Mouse (Mus musculus): ENCODE measurements at regions not wholly inside any gene's neighbourhood (a gene's known extent, or its start where the extent isn't known, plus 50 kb on each side); places are given as distances from the start of the nearest gene placed in this dataset.

DNA sequence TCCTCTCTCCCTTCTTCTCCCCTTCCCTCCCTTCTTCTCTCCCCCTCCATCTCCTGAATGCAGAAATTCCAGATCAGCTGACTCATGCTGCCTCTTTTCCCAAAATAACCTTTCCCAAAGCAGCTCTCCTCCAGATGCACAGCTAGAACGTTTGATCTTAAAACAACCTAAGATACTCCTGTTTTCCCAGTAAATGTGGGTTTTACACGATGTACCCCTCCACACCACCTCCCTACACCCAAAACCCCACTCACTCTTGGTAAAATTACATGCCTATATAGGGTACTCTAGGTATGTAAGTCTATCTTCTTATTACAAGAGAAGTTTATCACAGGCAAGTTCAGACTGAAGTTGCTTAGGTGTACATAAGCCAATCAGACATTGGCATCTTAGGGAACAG, 155.2 kb upstream of the Tox3 start:
- no peak for DNase-seq (ENCODE audit: inconsistent ontology term)

DNA sequence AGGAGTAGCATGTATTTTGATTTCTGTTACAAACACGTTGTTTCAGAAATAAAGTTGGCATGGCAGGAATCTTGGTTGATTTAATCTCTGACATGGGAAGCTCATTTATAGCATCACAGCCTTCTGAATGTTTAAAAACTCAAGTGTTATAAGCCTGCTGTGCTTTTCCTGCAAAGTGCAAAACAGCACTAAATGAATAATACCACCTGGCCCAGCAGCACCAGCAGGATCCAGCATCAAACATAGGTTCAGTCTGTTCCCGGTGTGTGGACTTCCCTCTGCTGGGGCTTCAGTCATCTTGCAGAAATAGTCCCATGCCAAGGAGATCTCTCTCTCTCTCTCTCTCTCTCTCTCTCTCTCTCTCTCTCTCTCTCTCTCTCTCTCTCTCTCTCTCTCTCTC, 154.7 kb upstream of the Tox3 start:
- no peak for DNase-seq (ENCODE audit: inconsistent ontology term)

DNA sequence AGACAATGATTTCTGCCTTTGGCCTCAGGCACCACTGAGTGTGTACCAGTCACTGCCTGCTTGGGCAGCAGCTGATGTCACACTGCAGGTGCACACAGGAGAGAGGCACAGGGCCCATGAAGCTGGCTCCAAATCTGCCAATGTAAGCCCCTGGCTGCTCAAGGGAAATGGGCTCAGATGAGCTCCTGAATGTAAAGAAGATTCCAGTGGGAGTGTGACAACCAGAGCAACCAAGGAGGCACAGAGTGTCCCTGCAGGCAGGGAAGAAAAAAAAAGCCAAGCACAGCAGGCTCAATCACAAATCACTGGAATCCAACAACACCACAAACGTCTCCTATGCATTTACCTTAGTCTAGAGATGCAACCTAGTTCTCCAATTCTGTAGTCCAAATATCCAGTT, 151.2 kb upstream of the Tox3 start:
- no peak for DNase-seq (ENCODE audit: inconsistent ontology term)

DNA sequence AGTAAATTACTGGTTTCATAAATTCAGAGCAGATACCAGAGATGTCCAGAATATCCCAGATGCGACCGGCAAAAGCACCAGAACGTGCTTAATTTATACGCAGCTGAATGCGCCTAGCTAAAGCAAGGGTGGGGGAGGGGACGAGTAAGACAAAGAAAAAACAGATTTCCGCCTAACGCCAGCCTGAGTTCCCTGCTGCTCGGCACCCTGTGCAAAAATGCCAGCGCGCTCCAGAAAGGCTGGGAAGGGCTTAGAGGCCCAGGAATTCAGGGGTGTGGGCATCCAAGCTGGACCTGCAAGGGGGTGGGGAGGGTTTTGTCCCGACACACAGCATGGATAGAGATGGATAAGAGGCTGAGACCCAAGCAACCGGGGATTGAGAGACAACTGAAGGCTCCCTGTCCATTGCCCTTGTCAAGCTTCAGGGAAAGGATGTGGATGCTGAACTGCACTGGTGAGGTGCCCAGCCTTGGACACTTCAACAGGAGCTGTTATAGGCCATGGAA, 148.6 kb upstream of the Tox3 start:
- DNase-seq (ENCODE audit: inconsistent ontology term) = peak; percentile 79

DNA sequence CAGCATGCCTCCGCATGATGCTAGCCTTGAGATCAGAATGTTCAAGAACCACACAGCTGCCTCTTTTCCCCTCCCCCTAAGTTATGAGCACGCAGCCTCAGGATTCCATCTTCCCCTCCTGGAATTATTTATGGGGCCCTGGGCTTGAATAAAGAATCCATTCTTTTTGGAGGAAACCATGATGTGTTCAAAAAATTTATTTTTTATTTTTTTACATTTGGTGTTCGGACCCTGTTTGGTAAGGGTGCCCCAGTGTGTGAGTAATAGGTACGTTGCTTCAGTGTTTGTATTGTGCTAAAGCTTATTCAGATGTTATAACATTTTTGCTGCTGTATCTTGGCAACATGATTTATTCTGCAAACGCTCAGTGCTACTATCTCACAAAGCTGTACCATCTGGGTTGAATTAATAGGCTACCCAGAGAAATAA, 147.8 kb upstream of the Tox3 start:
- DNase-seq (ENCODE audit: inconsistent ontology term) = peak; percentile 77

DNA sequence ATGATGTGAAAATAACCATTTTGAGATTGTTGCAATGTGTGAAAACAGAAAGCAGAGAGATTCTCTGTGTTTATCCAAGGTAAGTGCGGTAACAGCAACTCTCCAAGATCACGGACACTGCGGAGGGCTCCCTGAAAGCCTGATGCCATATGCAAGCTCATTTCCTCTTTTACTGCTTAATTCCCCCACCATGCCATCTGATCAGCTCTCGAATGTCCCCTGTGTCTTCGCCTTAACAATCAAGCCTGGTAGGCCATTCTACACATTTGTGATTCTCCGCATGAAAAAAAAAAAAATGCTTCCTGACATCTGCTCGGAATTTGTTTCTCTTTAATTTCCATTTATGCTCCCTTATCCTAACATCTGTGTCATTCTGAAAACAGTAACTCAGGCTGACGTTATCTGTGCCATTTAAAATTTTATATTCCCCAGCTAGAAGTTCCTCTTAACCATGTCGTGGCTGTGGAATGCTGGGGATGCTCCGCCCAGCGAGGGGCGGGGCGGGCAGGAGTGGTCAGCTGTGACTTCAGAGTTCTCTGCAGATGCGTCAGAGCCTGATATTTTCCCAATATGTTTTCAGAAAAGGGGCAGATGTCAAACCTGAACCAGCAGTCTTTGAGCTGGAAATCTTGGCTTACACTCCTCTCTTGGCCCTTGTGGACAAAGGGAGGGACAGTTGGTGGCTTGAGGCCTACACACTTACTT, 144.5 kb upstream of the Tox3 start:
- no peak for DNase-seq (ENCODE audit: inconsistent ontology term)

DNA sequence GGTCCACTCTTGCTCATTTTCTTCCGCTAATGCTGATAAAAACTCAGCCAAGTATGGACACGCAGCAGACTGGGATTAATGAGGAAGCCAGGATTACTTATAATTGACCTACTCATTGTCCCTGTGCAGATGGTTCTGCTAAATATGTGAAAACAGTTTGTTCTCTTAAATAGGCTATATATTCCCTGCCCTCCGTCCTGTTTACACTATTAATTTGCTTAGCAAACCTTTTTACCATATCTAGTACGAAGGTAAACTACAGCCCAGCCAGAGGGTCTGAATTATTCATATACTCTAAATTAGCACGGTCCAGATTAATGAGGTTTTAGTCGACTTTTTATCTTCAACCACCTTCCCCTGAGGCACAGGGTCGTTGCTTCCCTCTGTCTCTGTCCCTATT, 143.5 kb upstream of the Tox3 start:
- no peak for DNase-seq (ENCODE audit: inconsistent ontology term)

DNA sequence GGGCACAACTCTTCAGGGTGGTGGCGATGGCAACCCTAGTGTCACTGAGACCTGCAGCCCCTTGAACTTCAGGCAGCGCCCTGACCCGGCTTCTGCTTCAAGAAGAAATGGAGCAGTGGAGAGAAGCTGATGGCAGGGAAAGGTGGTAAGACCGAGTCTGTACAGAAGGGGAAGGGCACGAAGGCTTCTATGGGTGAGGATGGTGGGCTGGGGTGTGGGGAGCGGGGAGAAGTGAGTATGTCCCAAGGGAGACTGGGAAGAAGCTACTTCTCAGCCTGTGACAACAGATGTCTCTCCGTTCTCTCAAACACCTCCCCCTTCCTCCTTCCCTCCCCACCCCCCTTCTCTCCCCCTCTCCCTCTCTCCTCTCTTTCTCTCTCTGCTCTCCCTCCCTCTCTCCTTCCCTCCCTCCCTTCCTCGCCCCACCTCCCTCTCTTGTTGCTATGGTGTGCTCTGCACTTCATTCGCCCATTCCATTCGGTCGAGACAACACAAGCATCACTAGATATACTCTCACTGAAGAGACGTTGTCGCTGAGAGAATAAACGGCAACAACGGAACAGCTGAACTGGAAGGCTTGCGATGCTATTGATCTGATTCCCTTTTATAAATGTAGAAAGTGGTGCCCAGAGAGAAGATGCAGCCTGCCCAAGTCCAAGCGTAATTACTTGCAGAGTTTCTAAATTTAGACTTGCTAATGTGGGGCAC, 142.7 kb upstream of the Tox3 start:
- no peak for DNase-seq (ENCODE audit: inconsistent ontology term)

DNA sequence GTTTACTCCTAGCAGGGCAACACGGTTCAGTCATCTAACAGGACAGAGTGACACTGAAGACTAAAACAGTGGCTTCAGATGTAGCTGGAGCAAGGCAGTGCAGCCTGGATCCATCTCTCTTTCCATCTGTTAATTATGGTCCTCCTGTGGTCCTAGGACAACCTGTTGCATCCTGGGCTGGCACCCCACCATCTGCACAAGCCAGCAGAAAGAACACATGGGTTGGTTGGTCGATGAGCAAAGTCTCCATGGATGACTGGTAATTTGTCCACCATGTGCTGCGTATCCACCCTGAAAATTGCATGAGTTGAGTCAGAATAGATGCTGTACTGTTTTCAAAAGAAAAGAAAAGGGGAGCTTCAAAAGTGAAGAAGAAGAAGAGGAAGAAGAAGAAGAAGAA, 138.4 kb upstream of the Tox3 start:
- DNase-seq (ENCODE audit: inconsistent ontology term) = no peak

DNA sequence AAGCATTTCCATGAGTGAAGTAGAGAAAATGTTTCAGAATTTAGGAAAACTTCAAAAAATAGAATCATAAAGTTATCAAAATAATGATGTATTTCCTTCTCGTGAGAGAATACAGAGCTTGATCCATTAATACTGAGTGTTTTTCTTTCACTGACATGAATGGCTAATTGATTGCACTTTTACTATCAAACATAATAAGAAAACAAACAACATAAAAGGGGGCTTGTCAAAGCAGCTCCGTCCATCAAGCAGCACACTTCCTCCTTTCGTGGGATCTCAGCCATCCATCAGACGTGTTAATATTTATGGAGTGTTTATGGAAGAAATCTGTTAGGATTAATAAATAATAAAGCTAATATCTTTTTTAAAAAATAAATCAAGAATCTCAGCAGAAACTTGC, 130.0 kb upstream of the Tox3 start:
- no peak for DNase-seq (ENCODE audit: inconsistent ontology term)

DNA sequence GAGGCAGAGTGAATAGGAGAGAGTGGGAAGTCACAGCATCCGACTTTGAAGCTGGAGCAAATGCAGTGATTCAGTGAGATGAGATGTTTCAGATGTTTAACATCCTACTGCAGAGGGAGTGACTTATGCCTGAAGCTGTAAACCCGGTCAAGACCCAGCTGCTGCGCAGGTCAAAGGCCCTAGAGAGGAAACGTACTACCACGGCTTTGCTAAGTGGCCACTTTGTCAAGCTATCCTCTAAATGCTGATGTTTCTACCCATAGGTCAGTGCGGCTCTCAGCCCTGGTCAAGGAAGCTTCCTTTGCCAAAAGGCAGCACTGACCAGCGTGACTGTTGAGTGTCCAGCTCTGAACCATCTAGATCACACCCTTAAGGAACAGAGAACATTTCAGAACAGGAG, 125.9 kb upstream of the Tox3 start:
- no peak for DNase-seq (ENCODE audit: inconsistent ontology term)

DNA sequence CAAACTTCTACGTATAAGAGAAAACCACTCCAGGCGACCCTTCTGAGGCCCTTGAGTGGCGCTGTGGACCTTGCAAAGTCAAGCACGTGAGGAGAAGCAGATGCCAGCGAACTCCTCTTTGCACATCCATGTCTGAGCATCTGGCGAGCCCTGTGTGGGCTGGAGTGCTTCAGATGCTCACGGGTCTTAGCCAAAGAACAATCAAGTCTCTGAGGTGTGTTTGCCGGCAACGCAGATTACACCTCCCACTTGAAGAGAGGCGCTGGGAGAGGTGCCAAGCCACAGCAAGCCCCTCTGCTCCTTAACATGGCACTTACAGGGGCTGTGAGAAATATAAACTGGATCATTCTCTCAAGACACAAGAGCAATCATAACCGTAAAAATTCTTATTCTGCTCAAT, 122.7 kb upstream of the Tox3 start:
- DNase-seq (ENCODE audit: inconsistent ontology term) = no peak

DNA sequence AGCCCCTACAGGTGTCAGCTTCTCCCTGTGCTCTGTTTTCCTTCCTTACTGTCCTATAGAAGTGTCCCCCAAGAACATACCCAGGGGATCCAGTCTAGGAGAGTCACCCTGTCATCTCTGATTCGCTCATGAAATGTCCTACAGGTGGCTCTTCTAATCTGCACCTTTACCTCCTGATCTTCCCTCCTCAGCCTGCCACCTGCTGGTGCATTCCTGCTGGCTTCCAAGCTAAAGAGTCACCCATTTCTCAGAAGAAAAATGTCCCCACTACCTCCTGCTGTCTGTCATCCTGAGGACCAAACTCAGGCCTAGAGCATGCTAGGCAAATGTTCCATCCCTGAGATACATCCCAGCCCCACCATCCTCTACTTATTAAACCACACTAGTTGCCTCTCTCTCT, 115.6 kb upstream of the Tox3 start:
- DNase-seq (ENCODE audit: inconsistent ontology term) = no peak

DNA sequence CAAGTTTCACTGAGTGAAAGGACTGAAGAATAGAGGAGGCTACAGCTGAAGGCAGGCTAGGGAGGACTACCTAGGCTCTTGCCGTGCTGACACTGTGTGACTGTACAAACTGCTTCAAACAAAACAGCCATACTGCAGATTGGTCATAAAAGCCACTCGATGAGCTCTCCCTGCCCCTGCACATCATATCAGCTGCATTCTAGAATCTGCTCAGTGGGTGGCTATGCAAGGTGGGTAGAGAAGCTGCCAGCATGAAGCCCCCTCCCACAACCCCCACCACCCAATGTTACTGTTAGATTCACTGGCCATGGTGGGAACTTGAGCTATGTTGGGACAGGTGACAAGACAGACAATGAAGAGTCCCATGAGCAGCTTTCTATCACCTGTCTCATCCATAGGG, 107.2 kb upstream of the Tox3 start:
- DNase-seq (ENCODE audit: inconsistent ontology term) = no peak

DNA sequence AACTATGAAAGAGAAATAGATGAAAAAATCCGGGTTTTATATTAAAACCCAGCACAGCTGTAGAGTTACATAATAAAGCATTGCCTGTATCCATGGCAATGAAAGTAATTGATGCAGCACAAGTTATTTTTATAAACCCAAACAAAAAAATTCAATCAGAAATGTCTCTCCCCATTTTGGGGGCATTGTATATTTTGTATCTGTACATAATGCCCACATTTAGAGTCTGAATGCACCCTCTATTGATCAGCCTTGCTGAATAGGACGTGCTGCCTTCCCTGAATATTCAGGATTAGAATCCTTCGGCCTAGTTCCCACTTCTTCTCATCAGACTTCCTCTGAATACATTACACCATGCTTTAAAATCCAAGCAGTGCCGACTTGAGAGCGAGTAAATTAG, 106.0 kb upstream of the Tox3 start:
- no peak for DNase-seq (ENCODE audit: inconsistent ontology term)

DNA sequence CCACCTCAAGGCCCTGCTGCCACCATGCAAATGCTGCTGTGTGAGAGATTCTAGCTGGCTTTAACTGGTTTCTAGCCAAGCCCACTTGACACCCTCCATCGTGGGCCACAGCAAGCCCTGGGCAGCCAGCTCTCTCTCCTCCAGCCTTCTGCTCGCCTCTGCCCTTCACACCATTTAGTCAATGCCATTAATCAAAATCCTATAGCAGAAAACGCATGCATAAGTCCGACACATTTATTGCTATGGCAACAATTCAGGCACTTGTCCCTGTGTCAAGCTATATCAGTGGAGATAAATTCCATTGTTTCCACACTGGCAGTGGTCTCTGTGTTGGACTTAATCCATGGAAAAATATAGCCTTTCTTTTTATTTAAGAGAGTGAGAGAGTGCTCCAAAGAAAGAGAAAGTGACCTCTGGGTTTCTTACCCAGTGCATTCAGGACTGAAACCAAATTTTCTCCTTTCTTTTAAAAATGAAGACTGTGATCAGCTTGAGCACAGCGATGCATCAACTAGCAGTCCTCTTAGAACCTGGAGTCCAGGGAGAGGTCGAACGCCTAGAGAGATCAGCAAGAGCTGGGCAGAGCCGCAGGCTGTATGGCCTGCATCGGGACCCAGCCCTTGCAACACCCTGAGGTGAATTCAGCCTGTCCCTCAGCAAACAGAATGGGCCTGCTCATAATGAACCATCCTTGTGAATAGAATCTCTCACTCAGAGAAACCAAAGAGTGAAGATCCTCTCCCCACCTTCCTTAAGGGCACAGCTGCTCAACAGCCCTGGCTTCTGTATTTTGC, 93.1 kb upstream of the Tox3 start:
- no peak for DNase-seq (ENCODE audit: inconsistent ontology term)

DNA sequence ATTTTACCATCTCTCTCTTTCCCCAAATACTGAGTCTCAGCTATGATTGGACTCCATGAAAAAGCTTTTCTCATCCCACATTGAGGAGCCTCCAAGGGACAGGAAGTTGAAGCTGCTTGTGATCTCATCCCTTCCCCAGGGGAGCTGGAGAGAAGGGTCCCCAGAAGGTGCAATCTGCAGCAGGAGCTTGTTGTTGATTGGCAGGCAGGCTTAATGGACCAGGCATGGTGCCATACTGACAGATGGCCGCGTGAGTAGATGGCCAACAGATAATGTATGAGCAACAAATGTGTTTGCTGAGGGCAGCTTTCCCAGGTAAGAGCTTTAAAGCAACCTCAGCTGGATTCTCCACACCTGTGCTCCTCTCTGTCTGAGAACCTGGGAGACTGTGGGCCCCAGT, 65.9 kb upstream of the Tox3 start:
- DNase-seq (ENCODE audit: inconsistent ontology term) = no peak
